Mouse (Mus musculus): Measurements from ENCODE around the gene Ankub1.

DNA sequence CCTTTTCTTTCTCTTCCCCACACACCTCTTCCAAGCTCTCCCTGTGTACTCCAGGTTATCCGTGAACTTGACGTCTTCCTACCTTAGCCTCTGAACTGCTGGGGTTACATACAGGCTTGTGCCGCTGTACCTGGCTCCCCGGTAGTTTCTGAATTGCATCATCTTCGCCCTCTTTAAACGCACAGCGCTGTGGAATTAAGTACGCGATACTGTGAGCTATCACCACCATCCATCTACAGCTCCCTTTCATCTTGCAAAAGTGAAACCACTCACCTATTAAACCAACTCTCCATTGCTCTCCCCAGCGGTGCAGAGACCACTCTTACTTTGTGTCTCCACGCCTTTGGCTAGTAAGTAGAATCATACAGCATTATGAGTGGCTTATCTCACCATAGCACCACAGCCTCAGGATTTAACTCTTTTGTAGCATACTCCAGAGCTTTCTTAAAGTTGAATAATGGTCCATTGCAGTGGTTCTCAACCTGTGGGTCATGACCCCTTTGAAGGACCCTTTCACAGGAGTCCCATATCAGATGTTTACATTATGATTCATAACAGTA lies 65.6 kb downstream of the Ankub1 start:
- TF ChIP-seq CTCF (IDR thresholded peaks at IDR 0.05; ENCODE audit: low read depth, low read length) (no peak), POLR2A (IDR thresholded peaks at IDR 0.05; ENCODE audit: insufficient read depth, low read length) (no peak)
